Mouse (Mus musculus) bone marrow, adult 2 months (tissue): ENCODE data around the gene Cfap161.

Experiments
- CTCF ChIP-seq: fragments of 200-500 bp; IDR thresholded peaks from 2 replicates; pipeline ENCODE4 v1.5.1; 2011; ENCODE audit warnings: low read length, control low read depth; ENCODE audit not compliant: control insufficient read depth, insufficient read depth
- POLR2A ChIP-seq: fragments of 200-500 bp; IDR thresholded peaks from 2 replicates; pipeline ENCODE4 v1.6.1; 2011; ENCODE audit warnings: low read depth, mild to moderate bottlenecking, control low read depth, low read length, borderline replicate concordance; ENCODE audit not compliant: control insufficient read depth

- TF ChIP-seq CTCF: no peak
- no peak for TF ChIP-seq POLR2A
Observed at GRCm38 (mm10) chr7:83794006-83794683, 535 bp downstream of the Cfap161 start.
